Mouse (Mus musculus): ENCODE measurements around the gene Saxo1. TPM values are rescaled to one million over a fixed set of nuclear protein-coding genes. Genes with fewer than 3 reads are reported as not detected.

Saxo1 gene
- total RNA-seq, 1 experiment from 2014 or later, result not detected

- no peak for DNase-seq
These were observed 30.7 kb downstream of the Saxo1 start for GRCm38 (mm10) chr4:86527162-86528136.

DNA sequence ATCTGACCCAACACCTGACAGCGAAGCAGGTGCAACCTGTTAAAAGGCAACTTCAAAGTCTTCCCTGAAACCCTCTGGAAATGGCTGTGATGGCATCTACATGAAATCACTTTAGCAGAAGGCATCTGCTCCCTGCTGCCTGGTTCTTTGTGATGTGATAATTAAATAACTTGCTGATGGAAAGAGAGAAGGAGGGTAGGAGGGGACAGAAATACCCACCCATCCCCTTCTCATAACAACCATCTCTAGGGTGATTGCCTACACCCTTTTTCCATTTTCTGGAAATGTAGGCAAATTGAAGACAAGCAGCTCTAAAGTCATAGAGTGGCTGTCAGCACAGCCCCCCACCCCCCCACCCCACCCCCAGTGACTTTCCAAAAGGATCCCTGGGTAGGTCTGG, 33.6 kb downstream of the Saxo1 start:
- no peak for DNase-seq

DNA sequence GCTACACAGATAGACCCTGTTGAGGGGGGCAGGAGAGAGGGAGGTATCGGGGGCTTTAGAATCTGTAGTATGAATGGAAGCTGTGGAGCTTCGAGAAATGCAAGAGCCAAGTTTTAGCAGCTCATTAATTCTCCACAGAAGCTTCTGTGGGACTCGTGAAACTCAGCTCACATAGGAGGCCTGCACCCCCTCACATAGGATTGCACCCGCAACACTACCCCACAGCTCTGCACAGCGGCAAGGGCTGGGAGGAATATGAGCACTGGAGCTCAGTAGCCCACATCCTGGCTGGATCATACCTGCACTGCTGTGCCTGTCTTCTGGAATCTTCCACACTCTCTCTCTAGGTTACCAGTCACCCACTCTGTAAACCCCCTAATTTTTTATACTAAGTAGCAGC, 34.4 kb downstream of the Saxo1 start:
- no peak for DNase-seq

- DNase-seq, result no peak
These were observed 37.4 kb downstream of the Saxo1 start for GRCm38 (mm10) chr4:86520695-86521094.

- DNase-seq, result no peak
These were observed 38.2 kb downstream of the Saxo1 start for GRCm38 (mm10) chr4:86519953-86520352.

- peak; percentile 7 for DNase-seq
These were observed 53.5 kb downstream of the Saxo1 start for GRCm38 (mm10) chr4:86504656-86505055.

- DNase-seq, result no peak
These were observed 58.6 kb downstream of the Saxo1 start for GRCm38 (mm10) chr4:86499561-86499960.

DNA sequence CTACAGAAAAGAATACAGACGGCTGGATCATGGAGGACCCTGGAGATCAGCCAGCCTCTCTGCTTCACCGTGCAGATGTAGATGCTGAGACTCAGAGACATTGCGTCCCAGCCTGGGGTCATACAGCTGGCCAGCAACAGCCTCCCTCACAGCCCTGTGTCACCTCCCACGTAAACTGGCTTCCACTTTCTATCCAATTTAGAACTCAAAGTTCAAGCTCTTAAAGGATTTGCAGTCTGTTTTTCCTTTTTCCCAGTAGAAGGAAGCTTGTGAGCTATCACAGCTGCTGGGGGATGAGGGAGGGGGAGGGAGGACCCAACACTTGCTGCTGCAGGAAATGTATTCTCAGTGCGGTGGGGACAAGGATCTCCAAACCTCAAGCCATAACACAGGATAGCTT, 59.4 kb downstream of the Saxo1 start:
- peak; percentile 7 for DNase-seq

DNA sequence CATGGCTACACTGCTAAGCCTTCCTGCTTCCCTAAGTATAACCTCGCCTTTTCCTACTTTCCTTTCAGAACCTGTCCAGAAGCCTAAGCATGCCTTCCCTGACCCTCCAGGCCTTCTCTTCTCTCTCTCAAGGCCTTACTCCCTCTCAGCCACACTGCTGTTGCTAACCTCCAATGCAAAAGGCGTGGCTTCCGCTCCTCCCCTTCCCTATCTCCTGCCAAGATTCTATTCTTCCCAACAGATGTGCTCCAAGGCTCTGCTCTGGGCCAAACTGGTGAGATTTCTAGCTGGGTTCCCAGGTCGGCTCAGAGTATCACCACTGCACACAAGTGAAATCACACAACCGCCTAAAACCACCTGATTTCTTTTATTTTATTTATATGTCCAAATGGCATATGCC, 69.0 kb downstream of the Saxo1 start:
- peak; percentile 28 for DNase-seq

- DNase-seq, result no peak
These were observed 71.2 kb downstream of the Saxo1 start for GRCm38 (mm10) chr4:86486901-86487300.

GRCm38 (mm10) chr4:86486491-86486890, 71.6 kb downstream of the Saxo1 start:
- DNase-seq, result no peak

GRCm38 (mm10) chr4:86485052-86485451, 73.1 kb downstream of the Saxo1 start:
- no peak for DNase-seq

- no peak for DNase-seq
These were observed 74.4 kb downstream of the Saxo1 start for GRCm38 (mm10) chr4:86483686-86484085.

DNA sequence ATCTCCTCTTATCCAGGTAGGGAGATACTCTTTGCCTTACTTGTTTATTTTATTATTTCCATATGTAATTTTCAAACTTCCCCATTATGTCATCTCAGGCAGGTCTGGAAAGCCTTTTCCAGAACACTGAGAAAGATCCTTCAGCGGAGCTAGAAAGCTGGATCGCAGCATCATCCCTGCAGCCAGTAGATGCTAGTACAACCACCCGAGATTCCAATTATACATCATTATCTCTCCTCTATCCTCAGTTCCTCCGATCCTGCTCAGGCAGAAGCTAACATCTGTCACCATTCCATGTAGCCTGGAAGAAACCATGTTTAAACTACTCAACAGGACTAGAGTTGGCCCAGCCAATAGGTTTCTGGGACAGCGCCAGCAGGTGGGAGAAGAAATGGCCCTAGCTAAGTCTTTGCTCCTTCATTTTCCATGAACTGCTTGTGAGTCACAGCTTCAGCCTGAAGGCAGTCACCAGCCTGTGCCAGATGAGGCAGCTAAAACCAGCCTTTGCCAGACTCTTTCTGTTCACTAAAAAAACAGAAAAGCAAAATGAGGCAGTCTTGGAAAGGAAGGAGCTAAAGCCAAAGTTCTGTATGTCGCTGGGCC, 75.0 kb downstream of the Saxo1 start:
- DNase-seq, result no peak

- no peak for DNase-seq
These were observed 77.2 kb downstream of the Saxo1 start for GRCm38 (mm10) chr4:86480891-86481290.

GRCm38 (mm10) chr4:86464808-86465207, 93.3 kb downstream of the Saxo1 start:
- no peak for DNase-seq

- no peak for DNase-seq
These were observed 107.7 kb downstream of the Saxo1 start for GRCm38 (mm10) chr4:86450468-86450867.

DNA sequence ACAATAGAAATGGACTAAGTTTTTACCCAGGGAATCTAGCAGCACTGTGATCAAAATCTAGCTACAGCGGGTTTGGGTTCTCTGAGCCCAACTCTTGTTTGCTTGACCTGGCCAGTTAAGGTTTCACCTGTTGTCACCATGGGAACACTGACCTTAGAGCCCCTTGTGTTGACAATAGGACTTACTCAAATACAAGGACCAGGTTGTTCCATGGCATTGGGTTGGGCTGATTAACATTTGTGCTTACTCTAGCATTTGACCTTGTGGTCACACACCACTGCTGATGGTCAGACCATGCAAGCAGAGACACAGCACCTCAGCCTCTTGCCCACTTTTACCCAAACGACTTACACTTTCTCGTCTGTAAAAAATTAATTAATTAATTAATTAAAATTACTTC, 121.8 kb downstream of the Saxo1 start:
- DNase-seq, result no peak

GRCm38 (mm10) chr4:86435631-86436030, 122.5 kb downstream of the Saxo1 start:
- no peak for DNase-seq

- no peak for DNase-seq
These were observed 129.9 kb downstream of the Saxo1 start for GRCm38 (mm10) chr4:86428091-86428745.

- no peak for DNase-seq
These were observed 130.8 kb downstream of the Saxo1 start for GRCm38 (mm10) chr4:86427312-86427711.

GRCm38 (mm10) chr4:86426549-86426948, 131.6 kb downstream of the Saxo1 start:
- DNase-seq, result no peak

DNA sequence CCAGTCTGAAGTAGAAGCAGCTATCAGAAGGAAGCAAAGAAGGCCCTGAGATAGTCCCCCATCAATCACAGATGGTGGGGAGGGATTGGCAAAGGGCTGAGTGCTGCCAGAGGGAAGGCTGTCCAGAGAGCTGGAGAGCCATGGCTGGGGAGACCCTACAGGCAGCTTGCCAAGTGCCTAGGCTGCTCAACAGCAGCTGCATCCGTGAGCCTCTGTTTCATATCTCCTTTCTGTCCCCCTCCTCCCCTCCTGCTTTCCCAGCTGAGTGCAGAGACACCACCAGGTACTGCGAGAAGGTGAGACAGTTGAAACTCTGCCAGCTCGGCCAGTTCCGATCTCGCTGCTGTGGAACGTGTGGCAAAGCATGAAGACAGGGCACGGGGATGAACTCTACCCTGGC, 132.5 kb downstream of the Saxo1 start:
- no peak for DNase-seq

Data from adrenal gland, postnatal 14 days (tissue).